Mouse (Mus musculus): Measurements from ENCODE around the gene Prrc2a. TPM values are rescaled to one million over a fixed set of nuclear protein-coding genes. Genes with fewer than 3 reads are reported as not detected.
A peak's percentile ranks its signal among the peaks of the same experiment; 100 is the strongest.
"Not testable (repeated sequence)": the region's sequence is repeated elsewhere in the genome, so short reads cannot be mapped to it uniquely, and the experiment has no call there.

Gene Prrc2a
- polyA plus RNA-seq, 1 experiment from 2014 or later: 205 TPM

DNA sequence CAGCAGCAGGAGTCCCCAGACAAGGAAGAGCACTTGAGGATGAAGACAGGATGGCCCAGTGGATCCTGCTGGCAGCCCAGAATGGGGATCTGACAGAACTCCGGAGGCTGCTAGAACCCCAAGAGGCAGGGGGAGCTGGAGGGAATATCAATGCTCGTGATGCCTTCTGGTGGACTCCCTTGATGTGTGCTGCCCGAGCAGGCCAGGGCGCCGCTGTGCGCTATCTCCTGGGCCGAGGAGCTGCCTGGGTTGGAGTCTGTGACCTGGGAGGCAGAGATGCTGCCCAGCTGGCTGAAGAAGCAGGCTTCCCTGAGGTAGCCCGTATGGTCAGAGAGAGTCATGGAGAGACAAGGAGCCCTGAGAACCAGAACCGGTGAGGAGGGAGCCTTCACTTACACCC lies 41.4 kb downstream of the Prrc2a start:
- H3K36me3 ChIP-seq (replicated peaks): peaks cover 45% of the 10 kb centered on the region
- 94% methylated on average over 9 of the region's 9 CpGs for WGBS
- not testable (repeated sequence) for DNase-seq (ENCODE audit: low spot score); H3K9me3 ChIP-seq; H3K4me3 ChIP-seq; H3K27ac ChIP-seq (replicated peaks); H3K27me3 ChIP-seq (replicated peaks; ENCODE audit: low read depth, poor library complexity, severe bottlenecking)
- H3K4me1 ChIP-seq: peaks cover 49% of the 10 kb centered on the region

- Histone ChIP-seq H3K27ac (replicated peaks) (peak within 1 kb of the TSS; percentile 90), H3K27me3 (replicated peaks; ENCODE audit: low read depth, poor library complexity, severe bottlenecking) (no peaks in the 10 kb centered on the region), H3K4me1 (peaks cover 39% of the 10 kb centered on the region), H3K36me3 (replicated peaks) (peaks cover 50% of the 10 kb centered on the region), H3K4me3 (peak within 1 kb of the TSS; percentile 98), H3K9me3 (no peaks in the 10 kb centered on the region)
- peak; percentile 66 for DNase-seq (ENCODE audit: low spot score)
- WGBS: under 1% methylated on average over 19 of the region's 19 CpGs
Measured at GRCm38 (mm10) chr17:35121871-35122303, 42.8 kb downstream of the Prrc2a start, which contains the start of gene Csnk2b. Gene Csnk2b (minus strand): TSS chr17:35122053.

GRCm38 (mm10) chr17:35121143-35121799 lies 43.4 kb downstream of the Prrc2a start, which contains the start of gene Gpank1:
Gene Gpank1 (plus strand): TSS chr17:35121455.
- Histone ChIP-seq H3K27me3 (replicated peaks; ENCODE audit: low read depth, poor library complexity, severe bottlenecking) (no peaks in the 10 kb centered on the region), H3K36me3 (replicated peaks) (peaks cover 54% of the 10 kb centered on the region), H3K4me1 (peaks cover 33% of the 10 kb centered on the region), H3K4me3 (peak within 1 kb of the TSS; percentile 98), H3K9me3 (no peaks in the 10 kb centered on the region), H3K27ac (replicated peaks) (peak within 1 kb of the TSS; percentile 90)
- peak; percentile 99 for DNase-seq (ENCODE audit: low spot score)
- WGBS: under 1% methylated on average over 50 of the region's 50 CpGs

DNA sequence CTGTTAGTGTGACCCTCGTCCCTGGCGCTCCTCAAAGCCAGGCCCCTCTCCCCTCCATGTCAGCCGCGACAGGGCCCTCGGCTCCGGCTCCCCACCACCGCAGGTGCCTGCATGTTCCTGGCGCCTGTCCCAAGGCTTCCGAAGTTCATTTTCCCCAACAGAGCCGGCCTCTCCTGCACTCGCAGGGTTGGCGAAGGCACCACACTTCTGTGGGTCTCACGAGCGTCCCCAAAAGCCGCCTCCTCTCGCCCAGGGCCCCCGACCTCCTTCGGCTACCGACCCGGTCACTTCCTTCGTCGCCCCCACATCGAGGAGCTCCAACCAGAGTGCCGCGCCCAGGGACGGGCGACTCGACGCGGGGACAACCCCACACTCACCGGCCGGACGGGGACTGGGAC lies 44.0 kb downstream of the Prrc2a start:
- no peak for DNase-seq (ENCODE audit: low spot score)
- Histone ChIP-seq H3K4me3 (peak overlapping the region; percentile 98), H3K9me3 (no peaks in the 10 kb centered on the region), H3K27ac (replicated peaks) (peak overlapping the region; percentile 90), H3K36me3 (replicated peaks) (peaks cover 60% of the 10 kb centered on the region), H3K27me3 (replicated peaks; ENCODE audit: low read depth, poor library complexity, severe bottlenecking) (no peaks in the 10 kb centered on the region), H3K4me1 (peaks cover 28% of the 10 kb centered on the region)
- under 1% methylated on average over 33 of the region's 33 CpGs for whole genome bisulfite sequencing

GRCm38 (mm10) chr17:35115046-35116019 lies 49.4 kb downstream of the Prrc2a start, which contains the start of gene Ly6g5b:
Gene Ly6g5b (minus strand): TSS chr17:35115428.
- DNase-seq (ENCODE audit: low spot score): peak; percentile 23
- 86% methylated on average over 8 of the region's 8 CpGs for WGBS
- Histone ChIP-seq H3K27ac (replicated peaks) (no peak within 1 kb of the TSS), H3K9me3 (no peaks in the 10 kb centered on the region), H3K36me3 (replicated peaks) (peaks cover 59% of the 10 kb centered on the region), H3K4me1 (peaks cover 6% of the 10 kb centered on the region), H3K27me3 (replicated peaks; ENCODE audit: low read depth, poor library complexity, severe bottlenecking) (no peaks in the 10 kb centered on the region), H3K4me3 (peak within 1 kb of the TSS; percentile 11; the same call in 1 of the 2 replicates)

DNA sequence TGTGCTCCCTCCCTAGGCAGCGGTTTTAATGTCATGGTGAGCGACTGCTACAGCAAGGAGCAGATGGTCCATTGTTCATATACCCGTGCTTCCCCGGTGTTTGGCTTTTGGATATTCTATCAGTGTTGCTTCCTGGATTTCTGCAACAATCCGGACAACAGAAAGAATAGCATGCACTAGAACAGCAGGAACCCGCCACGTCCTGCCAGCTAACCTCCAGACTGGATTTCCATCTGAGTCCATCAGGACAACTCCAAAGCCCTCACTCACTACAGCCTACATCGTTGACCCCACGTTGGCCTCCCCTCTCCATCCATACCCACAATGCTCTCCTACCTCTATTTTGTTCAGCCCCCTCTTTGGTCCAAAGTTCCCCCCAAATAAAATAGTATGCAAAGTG lies 52.9 kb downstream of the Prrc2a start:
- WGBS: 81% methylated on average over 9 of the region's 9 CpGs
- Histone ChIP-seq H3K4me1 (no peaks in the 10 kb centered on the region), H3K27me3 (replicated peaks; ENCODE audit: low read depth, poor library complexity, severe bottlenecking) (no peaks in the 10 kb centered on the region), H3K36me3 (replicated peaks) (peaks cover 29% of the 10 kb centered on the region), H3K27ac (replicated peaks) (no peak overlapping the region), H3K9me3 (no peaks in the 10 kb centered on the region), H3K4me3 (peak overlapping the region; percentile 11; the same call in 1 of the 2 replicates)
- no peak for DNase-seq (ENCODE audit: low spot score)

GRCm38 (mm10) chr17:35108097-35108496 lies 56.6 kb downstream of the Prrc2a start, which contains the start of gene Ly6g5c:
Gene Ly6g5c (plus strand): TSS chr17:35108279.
- no peak for DNase-seq (ENCODE audit: low spot score)
- Histone ChIP-seq H3K36me3 (replicated peaks) (peaks cover 12% of the 10 kb centered on the region), H3K27me3 (replicated peaks; ENCODE audit: low read depth, poor library complexity, severe bottlenecking) (no peaks in the 10 kb centered on the region), H3K4me3 (no peak within 1 kb of the TSS), H3K9me3 (no peaks in the 10 kb centered on the region), H3K27ac (replicated peaks) (no peak within 1 kb of the TSS), H3K4me1 (peaks cover 13% of the 10 kb centered on the region)
- 85% methylated on average over 6 of the region's 6 CpGs for WGBS

GRCm38 (mm10) chr17:35106522-35106921 lies 58.2 kb downstream of the Prrc2a start:
- H3K36me3 ChIP-seq (replicated peaks): peaks cover 28% of the 10 kb centered on the region
- H3K27ac ChIP-seq (replicated peaks): peak overlapping the region; percentile 74
- no peak for DNase-seq (ENCODE audit: low spot score)
- H3K27me3 ChIP-seq (replicated peaks; ENCODE audit: low read depth, poor library complexity, severe bottlenecking): no peaks in the 10 kb centered on the region
- H3K4me1 ChIP-seq: peaks cover 13% of the 10 kb centered on the region
- WGBS: 70% methylated on average over 3 of the region's 3 CpGs
- no peak overlapping the region; the same call in 1 of the 2 replicates for H3K4me3 ChIP-seq
- no peaks in the 10 kb centered on the region for H3K9me3 ChIP-seq

DNA sequence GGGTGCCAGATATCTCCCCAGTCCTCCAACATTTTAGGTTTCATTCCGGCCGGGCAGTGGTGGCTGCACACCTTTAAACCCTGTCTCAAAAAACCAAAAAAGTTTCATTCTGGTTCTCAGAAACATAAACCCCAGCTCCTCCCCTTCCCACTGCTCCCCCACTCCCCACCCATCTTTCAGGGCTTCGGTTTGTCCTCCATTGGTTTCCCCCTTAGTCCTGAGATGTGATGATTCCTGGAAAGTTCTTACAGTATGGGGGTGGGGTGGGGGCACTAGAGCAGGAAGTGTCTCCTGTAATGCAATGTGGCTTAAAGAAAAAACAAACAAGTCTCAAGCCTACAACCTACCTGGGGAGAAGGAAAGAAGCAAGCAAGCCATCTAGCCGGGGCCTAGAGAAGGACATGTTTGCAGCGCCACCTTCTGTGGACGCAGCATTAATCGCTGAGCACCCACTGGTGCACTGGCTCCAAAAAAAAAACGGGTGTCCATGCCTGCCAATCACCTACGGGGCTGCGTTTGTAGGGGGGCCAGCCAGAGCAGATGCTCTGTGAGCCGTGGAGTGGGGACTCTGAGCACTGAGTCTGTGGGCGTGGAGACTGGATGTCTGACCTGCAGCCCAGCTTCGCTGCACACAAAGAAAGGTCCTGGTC lies 58.8 kb downstream of the Prrc2a start:
- Histone ChIP-seq H3K27me3 (replicated peaks; ENCODE audit: low read depth, poor library complexity, severe bottlenecking) (no peaks in the 10 kb centered on the region), H3K36me3 (replicated peaks) (peaks cover 35% of the 10 kb centered on the region), H3K27ac (replicated peaks) (peak overlapping the region; percentile 74), H3K4me1 (peaks cover 13% of the 10 kb centered on the region), H3K4me3 (peak overlapping the region; percentile 43), H3K9me3 (no peaks in the 10 kb centered on the region)
- WGBS: 26% methylated on average over 13 of the region's 13 CpGs
- DNase-seq (ENCODE audit: low spot score): peak; percentile 49

DNA sequence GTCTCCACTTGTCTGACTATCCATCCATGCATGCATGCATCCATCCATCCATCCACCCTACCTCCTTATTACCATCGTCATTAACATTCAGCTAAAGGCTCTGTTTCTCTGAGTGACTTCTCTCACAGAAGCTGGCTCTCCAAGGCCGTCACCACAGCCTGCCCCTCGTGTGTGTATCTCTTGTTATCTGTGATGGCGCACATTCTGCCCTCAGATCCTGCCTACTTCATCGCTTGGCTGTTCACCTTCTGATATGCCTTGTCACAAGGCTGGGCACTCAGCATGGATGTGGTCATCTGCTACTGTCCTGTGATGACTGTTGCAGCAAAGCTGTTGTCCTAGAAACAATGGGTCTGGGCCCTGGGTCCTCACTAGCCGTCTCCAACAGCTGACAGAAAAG lies 59.9 kb downstream of the Prrc2a start:
- Histone ChIP-seq H3K36me3 (replicated peaks) (peaks cover 46% of the 10 kb centered on the region), H3K9me3 (no peaks in the 10 kb centered on the region), H3K4me1 (peaks cover 13% of the 10 kb centered on the region), H3K4me3 (no peak overlapping the region), H3K27ac (replicated peaks) (no peak overlapping the region), H3K27me3 (replicated peaks; ENCODE audit: low read depth, poor library complexity, severe bottlenecking) (no peaks in the 10 kb centered on the region)
- WGBS: 87% methylated on average over 6 of the region's 6 CpGs
- no peak for DNase-seq (ENCODE audit: low spot score)

DNA sequence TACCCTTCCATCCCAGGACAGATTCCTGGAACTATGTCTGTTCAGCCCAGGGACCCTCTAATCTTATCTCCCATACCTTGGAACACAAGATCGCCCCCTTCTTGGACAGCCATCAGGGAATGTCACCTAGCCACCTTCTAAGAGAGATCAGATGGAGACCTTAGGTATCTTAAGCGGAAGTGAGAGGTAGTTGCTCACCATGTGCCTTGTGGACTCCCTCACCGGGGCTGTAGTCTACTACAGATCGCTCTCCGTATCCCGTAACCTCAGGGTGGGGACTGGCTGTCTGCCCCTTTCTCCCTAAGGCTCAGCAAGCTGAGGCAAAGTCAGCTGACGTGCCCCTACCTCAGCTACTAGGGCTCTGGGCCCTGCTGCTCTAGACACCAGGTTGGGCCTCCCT lies 60.6 kb downstream of the Prrc2a start:
- Histone ChIP-seq H3K36me3 (replicated peaks) (peaks cover 52% of the 10 kb centered on the region), H3K9me3 (no peaks in the 10 kb centered on the region), H3K27me3 (replicated peaks; ENCODE audit: low read depth, poor library complexity, severe bottlenecking) (no peaks in the 10 kb centered on the region), H3K27ac (replicated peaks) (no peak overlapping the region), H3K4me3 (no peak overlapping the region; the same call in 1 of the 2 replicates), H3K4me1 (peaks cover 13% of the 10 kb centered on the region)
- no peak for DNase-seq (ENCODE audit: low spot score)
- 91% methylated on average over 7 of the region's 7 CpGs for WGBS

DNA sequence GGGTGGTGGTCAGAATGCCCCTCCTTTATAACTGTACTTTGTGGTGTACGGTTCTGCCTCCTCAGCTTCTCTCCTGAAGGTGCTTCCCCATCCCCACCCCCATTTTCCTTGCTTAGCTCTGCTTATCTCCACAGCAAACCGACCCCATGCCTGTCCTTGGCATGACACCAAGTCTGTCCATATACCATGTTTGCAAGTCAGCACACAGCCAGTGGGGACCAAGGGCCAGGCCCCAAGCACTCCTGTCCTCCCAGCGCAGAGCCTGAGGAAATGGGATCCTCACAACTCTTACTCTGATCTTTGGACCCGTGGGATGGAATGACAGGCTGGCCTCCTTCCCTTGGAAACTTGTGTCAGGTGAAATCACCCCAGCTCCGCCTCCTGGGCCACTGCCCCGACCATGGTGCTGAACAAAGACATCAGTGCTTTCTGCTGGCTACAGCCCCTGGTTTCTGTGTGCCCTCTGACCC lies 61.4 kb downstream of the Prrc2a start:
- Histone ChIP-seq H3K36me3 (replicated peaks) (peaks cover 61% of the 10 kb centered on the region), H3K4me3 (no peak overlapping the region; the same call in 1 of the 2 replicates), H3K9me3 (no peaks in the 10 kb centered on the region), H3K27ac (replicated peaks) (no peak overlapping the region), H3K27me3 (replicated peaks; ENCODE audit: low read depth, poor library complexity, severe bottlenecking) (no peaks in the 10 kb centered on the region), H3K4me1 (peaks cover 13% of the 10 kb centered on the region)
- DNase-seq (ENCODE audit: low spot score): no peak
- WGBS: 74% methylated on average over 6 of the region's 6 CpGs

Data from embryonic facial prominence, embryonic 10.5 days (tissue).